Mouse (Mus musculus): ENCODE measurements around the gene Rpl3. TPM values are rescaled to one million over a fixed set of nuclear protein-coding genes. Genes with fewer than 3 reads are reported as not detected.

Gene Rpl3
- polyA plus RNA-seq, 1 experiment from 2014 or later: 526 TPM

GRCm38 (mm10) chr15:80074663-80075373 is 16.9 kb downstream of the Rpl3 start:
- Histone ChIP-seq H3K4me2 (no peak overlapping the region), H3K9me3 (replicated peaks) (no peaks in the 10 kb centered on the region), H3K27ac (replicated peaks) (no peak overlapping the region), H3K36me3 (peaks cover 34% of the 10 kb centered on the region), H3K4me1 (peaks cover 3% of the 10 kb centered on the region), H3K27me3 (replicated peaks) (no peaks in the 10 kb centered on the region), H3K4me3 (replicated peaks) (no peak overlapping the region), H3K9ac (replicated peaks) (no peak overlapping the region)
- WGBS: 69% methylated on average over 6 of the region's 6 CpGs
- ATAC-seq (ENCODE audit: low FRiP score): no peak

- H3K36me3 ChIP-seq: peaks cover 19% of the 10 kb centered on the region
- 91% methylated on average over 1 of the region's 1 CpGs for WGBS
- no peak overlapping the region for H3K4me3 ChIP-seq (replicated peaks)
- no peak for ATAC-seq (ENCODE audit: low FRiP score)
- H3K27me3 ChIP-seq (replicated peaks): no peaks in the 10 kb centered on the region
- H3K27ac ChIP-seq (replicated peaks): no peak overlapping the region
- H3K4me2 ChIP-seq: no peak overlapping the region
- H3K9ac ChIP-seq (replicated peaks): no peak overlapping the region
- no peaks in the 10 kb centered on the region for H3K9me3 ChIP-seq (replicated peaks)
- H3K4me1 ChIP-seq: no peaks in the 10 kb centered on the region
Measured at GRCm38 (mm10) chr15:80073256-80073621, 18.4 kb downstream of the Rpl3 start.

GRCm38 (mm10) chr15:80072579-80073255 is 19.0 kb downstream of the Rpl3 start:
- no peaks in the 10 kb centered on the region for H3K9me3 ChIP-seq (replicated peaks)
- no peak overlapping the region for H3K9ac ChIP-seq (replicated peaks)
- H3K36me3 ChIP-seq: peaks cover 14% of the 10 kb centered on the region
- H3K4me1 ChIP-seq: no peaks in the 10 kb centered on the region
- H3K27ac ChIP-seq (replicated peaks): no peak overlapping the region
- no peak overlapping the region for H3K4me3 ChIP-seq (replicated peaks)
- H3K27me3 ChIP-seq (replicated peaks): no peaks in the 10 kb centered on the region
- no peak overlapping the region for H3K4me2 ChIP-seq
- WGBS: 76% methylated on average over 7 of the region's 7 CpGs
- no peak for ATAC-seq (ENCODE audit: low FRiP score)

GRCm38 (mm10) chr15:80071951-80072437 is 19.7 kb downstream of the Rpl3 start:
- Histone ChIP-seq H3K4me1 (no peaks in the 10 kb centered on the region), H3K27me3 (replicated peaks) (no peaks in the 10 kb centered on the region), H3K4me2 (no peak overlapping the region), H3K27ac (replicated peaks) (no peak overlapping the region), H3K9ac (replicated peaks) (no peak overlapping the region), H3K4me3 (replicated peaks) (no peak overlapping the region), H3K9me3 (replicated peaks) (no peaks in the 10 kb centered on the region), H3K36me3 (peaks cover 8% of the 10 kb centered on the region)
- WGBS: 54% methylated on average over 9 of the region's 9 CpGs
- ATAC-seq (ENCODE audit: low FRiP score): no peak

GRCm38 (mm10) chr15:80070095-80070644 is 21.5 kb downstream of the Rpl3 start:
- Histone ChIP-seq H3K4me1 (no peaks in the 10 kb centered on the region), H3K27ac (replicated peaks) (no peak overlapping the region), H3K4me3 (replicated peaks) (no peak overlapping the region), H3K9ac (replicated peaks) (no peak overlapping the region), H3K27me3 (replicated peaks) (no peaks in the 10 kb centered on the region), H3K4me2 (no peak overlapping the region), H3K9me3 (replicated peaks) (no peaks in the 10 kb centered on the region), H3K36me3 (no peaks in the 10 kb centered on the region)
- ATAC-seq (ENCODE audit: low FRiP score): no peak
- WGBS: 70% methylated on average over 8 of the region's 8 CpGs

- H3K9ac ChIP-seq (replicated peaks): no peak overlapping the region
- 57% methylated on average over 4 of the region's 4 CpGs for WGBS
- no peaks in the 10 kb centered on the region for H3K9me3 ChIP-seq (replicated peaks)
- no peak overlapping the region for H3K4me2 ChIP-seq
- no peak overlapping the region for H3K27ac ChIP-seq (replicated peaks)
- H3K27me3 ChIP-seq (replicated peaks): no peaks in the 10 kb centered on the region
- no peak for ATAC-seq (ENCODE audit: low FRiP score)
- no peaks in the 10 kb centered on the region for H3K36me3 ChIP-seq
- no peak overlapping the region for H3K4me3 ChIP-seq (replicated peaks)
- no peaks in the 10 kb centered on the region for H3K4me1 ChIP-seq
Measured at GRCm38 (mm10) chr15:80069171-80069570, 22.5 kb downstream of the Rpl3 start.

- no peak for ATAC-seq (ENCODE audit: low FRiP score)
- no peaks in the 10 kb centered on the region for H3K27me3 ChIP-seq (replicated peaks)
- WGBS: 57% methylated on average over 3 of the region's 3 CpGs
- H3K27ac ChIP-seq (replicated peaks): no peak overlapping the region
- no peak overlapping the region for H3K9ac ChIP-seq (replicated peaks)
- H3K9me3 ChIP-seq (replicated peaks): no peaks in the 10 kb centered on the region
- no peak overlapping the region for H3K4me3 ChIP-seq (replicated peaks)
- no peak overlapping the region for H3K4me2 ChIP-seq
- H3K36me3 ChIP-seq: no peaks in the 10 kb centered on the region
- no peaks in the 10 kb centered on the region for H3K4me1 ChIP-seq
Measured at GRCm38 (mm10) chr15:80066538-80066937, 25.1 kb downstream of the Rpl3 start.

GRCm38 (mm10) chr15:80065414-80065813 is 26.3 kb downstream of the Rpl3 start:
- H3K4me3 ChIP-seq (replicated peaks): no peak overlapping the region
- H3K9me3 ChIP-seq (replicated peaks): no peaks in the 10 kb centered on the region
- ATAC-seq (ENCODE audit: low FRiP score): no peak
- H3K27ac ChIP-seq (replicated peaks): no peak overlapping the region
- H3K4me1 ChIP-seq: no peaks in the 10 kb centered on the region
- no peak overlapping the region for H3K9ac ChIP-seq (replicated peaks)
- H3K4me2 ChIP-seq: no peak overlapping the region
- WGBS: 19% methylated on average over 13 of the region's 13 CpGs
- no peaks in the 10 kb centered on the region for H3K27me3 ChIP-seq (replicated peaks)
- H3K36me3 ChIP-seq: no peaks in the 10 kb centered on the region

GRCm38 (mm10) chr15:80064965-80065364 is 26.7 kb downstream of the Rpl3 start:
- H3K27ac ChIP-seq (replicated peaks): no peak overlapping the region
- 67% methylated on average over 5 of the region's 5 CpGs for WGBS
- no peak for ATAC-seq (ENCODE audit: low FRiP score)
- H3K4me2 ChIP-seq: no peak overlapping the region
- H3K9ac ChIP-seq (replicated peaks): no peak overlapping the region
- H3K27me3 ChIP-seq (replicated peaks): no peaks in the 10 kb centered on the region
- no peaks in the 10 kb centered on the region for H3K9me3 ChIP-seq (replicated peaks)
- H3K4me3 ChIP-seq (replicated peaks): no peak overlapping the region
- H3K36me3 ChIP-seq: no peaks in the 10 kb centered on the region
- no peaks in the 10 kb centered on the region for H3K4me1 ChIP-seq

GRCm38 (mm10) chr15:80062821-80063220 is 28.8 kb downstream of the Rpl3 start:
- Histone ChIP-seq H3K4me2 (no peak overlapping the region), H3K27me3 (replicated peaks) (no peaks in the 10 kb centered on the region), H3K4me1 (no peaks in the 10 kb centered on the region), H3K9ac (replicated peaks) (no peak overlapping the region), H3K9me3 (replicated peaks) (no peaks in the 10 kb centered on the region), H3K4me3 (replicated peaks) (no peak overlapping the region), H3K27ac (replicated peaks) (no peak overlapping the region), H3K36me3 (no peaks in the 10 kb centered on the region)
- 43% methylated on average over 5 of the region's 5 CpGs for WGBS
- ATAC-seq (ENCODE audit: low FRiP score): no peak

- Histone ChIP-seq H3K9ac (replicated peaks) (no peak overlapping the region), H3K4me3 (replicated peaks) (no peak overlapping the region), H3K36me3 (no peaks in the 10 kb centered on the region), H3K27me3 (replicated peaks) (no peaks in the 10 kb centered on the region), H3K4me1 (no peaks in the 10 kb centered on the region), H3K4me2 (no peak overlapping the region), H3K9me3 (replicated peaks) (no peaks in the 10 kb centered on the region), H3K27ac (replicated peaks) (no peak overlapping the region)
- ATAC-seq (ENCODE audit: low FRiP score): no peak
- WGBS: 76% methylated on average over 7 of the region's 9 CpGs
Measured at GRCm38 (mm10) chr15:80062339-80062738, 29.3 kb downstream of the Rpl3 start.

GRCm38 (mm10) chr15:80061071-80061550 is 30.6 kb downstream of the Rpl3 start:
- Histone ChIP-seq H3K4me3 (replicated peaks) (no peak overlapping the region), H3K4me1 (no peaks in the 10 kb centered on the region), H3K27me3 (replicated peaks) (no peaks in the 10 kb centered on the region), H3K9me3 (replicated peaks) (no peaks in the 10 kb centered on the region), H3K9ac (replicated peaks) (no peak overlapping the region), H3K4me2 (no peak overlapping the region), H3K27ac (replicated peaks) (no peak overlapping the region), H3K36me3 (no peaks in the 10 kb centered on the region)
- ATAC-seq (ENCODE audit: low FRiP score): no peak
- WGBS: 91% methylated on average over 4 of the region's 4 CpGs
